ENCODE assay signal across 9 mouse cellular contexts in the genomic region with DNA sequence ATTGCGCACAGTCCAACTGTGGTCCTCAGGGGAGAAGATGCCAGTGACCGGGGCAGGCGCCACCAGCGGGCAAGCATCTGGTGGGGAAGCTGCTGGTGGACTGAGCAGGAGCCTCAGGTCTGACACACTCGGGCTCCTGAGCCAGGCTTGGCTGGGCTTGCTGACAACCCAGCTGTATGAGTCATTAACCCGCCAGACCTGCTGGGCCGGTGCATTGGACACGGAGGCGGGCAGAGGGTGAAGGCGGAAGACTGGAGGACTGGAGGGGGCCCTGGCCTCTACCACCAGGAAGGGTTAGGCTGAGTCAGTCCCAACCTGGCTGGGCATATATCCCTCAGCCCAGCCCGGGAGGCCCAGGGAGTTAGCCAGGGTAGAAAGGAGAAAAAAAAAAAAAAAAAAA. TPM values are rescaled to one million over a fixed set of nuclear protein-coding genes. Genes with fewer than 3 reads are reported as not detected.
A peak's percentile ranks its signal among the peaks of the same experiment; 100 is the strongest.
DNase-seq lines count a peak whose midpoint lies in the region; ATAC-seq and TF ChIP-seq lines count a peak whose summit lies in the region.
"Had no signal": no experiment of that assay in that cellular context is flagged by ENCODE, and none has a peak within 500 bp of the region (broad histone marks: within the 10 kb centered on the region; RNA-seq: fewer than 3 reads in every experiment).

A gene (minus strand): TSS at position 253 of the 400 bp plus-strand sequence.

- peak within 1 kb of the TSS; percentile 35; the same call in 1 of the 2 replicates for H3K27ac ChIP-seq in forebrain, embryonic 10.5 days
- H3K27ac ChIP-seq in hindbrain, embryonic 11.5 days (ENCODE audit: low read depth, low read length) = no peak within 1 kb of the TSS
- H3K27ac ChIP-seq in midbrain, embryonic 14.5 days (replicated peaks; ENCODE audit: low read depth, low read length) = no peak within 1 kb of the TSS

- H3K36me3 ChIP-seq in C2C12 (ENCODE audit: control insufficient read depth, insufficient read depth) = no peaks in the 10 kb centered on the region
- H3K36me3 ChIP-seq in forebrain, embryonic 10.5 days (replicated peaks) = no peaks in the 10 kb centered on the region
- H3K36me3 ChIP-seq in hindbrain, embryonic 11.5 days (ENCODE audit: control insufficient read depth, insufficient read depth, low read length) = no peaks in the 10 kb centered on the region
- no peaks in the 10 kb centered on the region for H3K36me3 ChIP-seq in midbrain, embryonic 14.5 days (ENCODE audit: control insufficient read depth, insufficient read depth, low read length)

- WGBS in forebrain, embryonic 10.5 days = 87% methylated on average over 11 of the region's 11 CpGs
- 76% methylated on average over 11 of the region's 11 CpGs for WGBS in hindbrain, embryonic 11.5 days
- 87% methylated on average over 11 of the region's 11 CpGs for WGBS in midbrain, embryonic 14.5 days

- H3K79me3 ChIP-seq in C2C12 (ENCODE audit: low read depth) = no peaks in the 10 kb centered on the region

- TF ChIP-seq CTCF in C2C12 (IDR thresholded peaks at IDR 0.05; ENCODE audit: control insufficient read depth, insufficient read depth, insufficient read length) = no peak

- peak; percentile 83 to 85 for DNase-seq in adrenal gland, adult (ENCODE audit: inconsistent age in 2 of 2, low spot score in 1 of 2)
- no peak for DNase-seq in forebrain, embryonic 10.5 days (ENCODE audit: extremely low spot score, low spot score)
- no peak for DNase-seq in hindbrain, embryonic 11.5 days (ENCODE audit: low spot score)
- no peak for DNase-seq in left cerebral cortex, adult 8-10 months (ENCODE audit: low spot score in 2 of 2)
- no peak for DNase-seq in midbrain, embryonic 14.5 days
- no peak for DNase-seq in thymus, postnatal 14 days

- no peak within 1 kb of the TSS for H3K9ac ChIP-seq in hindbrain, embryonic 11.5 days (ENCODE audit: low read depth, low read length)
- no peak within 1 kb of the TSS for H3K9ac ChIP-seq in midbrain, embryonic 14.5 days (replicated peaks; ENCODE audit: low read length)

- no peaks in the 10 kb centered on the region for H3K9me3 ChIP-seq in forebrain, embryonic 10.5 days
- no peaks in the 10 kb centered on the region for H3K9me3 ChIP-seq in hindbrain, embryonic 11.5 days (ENCODE audit: control insufficient read depth, low read length)
- H3K9me3 ChIP-seq in midbrain, embryonic 14.5 days (ENCODE audit: control insufficient read depth, low read length) = no peaks in the 10 kb centered on the region

- H3K4me1 ChIP-seq in forebrain, embryonic 10.5 days = peaks cover 46% of the 10 kb centered on the region
- H3K4me1 ChIP-seq in hindbrain, embryonic 11.5 days (replicated peaks; ENCODE audit: control insufficient read depth, insufficient read depth, low read length) = peaks cover 5% of the 10 kb centered on the region; the same call in 1 of the 2 replicates
- 0 out of 2 replicates have a peak, but pooled peaks cover 5% of the 10 kb centered on the region for H3K4me1 ChIP-seq in midbrain, embryonic 14.5 days (ENCODE audit: control insufficient read depth, insufficient read depth, low read length)

- no peaks in the 10 kb centered on the region for H3K27me3 ChIP-seq in C2C12 (ENCODE audit: control insufficient read depth, insufficient read depth, insufficient read length)
- H3K27me3 ChIP-seq in forebrain, embryonic 10.5 days (ENCODE audit: poor library complexity, severe bottlenecking) = peaks cover 10% of the 10 kb centered on the region
- no peaks in the 10 kb centered on the region for H3K27me3 ChIP-seq in hindbrain, embryonic 11.5 days (ENCODE audit: control insufficient read depth, insufficient read depth, low read length)
- H3K27me3 ChIP-seq in midbrain, embryonic 14.5 days (ENCODE audit: control insufficient read depth, insufficient read depth, low read length) = no peaks in the 10 kb centered on the region

- no peak within 1 kb of the TSS for H3K4me2 ChIP-seq in hindbrain, embryonic 11.5 days (replicated peaks; ENCODE audit: low read depth, low read length)
- no peak within 1 kb of the TSS for H3K4me2 ChIP-seq in midbrain, embryonic 14.5 days (ENCODE audit: low read length)

- no peaks in the 10 kb centered on the region for H3K79me2 ChIP-seq in C2C12 (ENCODE audit: control insufficient read depth, insufficient read depth)

- ATAC-seq in hindbrain, embryonic 11.5 days (ENCODE audit: low FRiP score) = no peak
- no peak for ATAC-seq in midbrain, embryonic 14.5 days (ENCODE audit: low FRiP score, low TSS enrichment)
- ATAC-seq in erythroid progenitor cell, adult 5-6 weeks (replicated peaks; ENCODE audit: low FRiP score, poor library complexity, severe bottlenecking) = no peak

- no peak within 1 kb of the TSS for H3K4me3 ChIP-seq in C2C12 (ENCODE audit: insufficient read depth, poor library complexity, severe bottlenecking)
- no peak within 1 kb of the TSS for H3K4me3 ChIP-seq in forebrain, embryonic 10.5 days
- H3K4me3 ChIP-seq in hindbrain, embryonic 11.5 days (ENCODE audit: low read depth, low read length) = no peak within 1 kb of the TSS
- no peak within 1 kb of the TSS for H3K4me3 ChIP-seq in midbrain, embryonic 14.5 days (replicated peaks; ENCODE audit: low read depth, low read length)
- H3K4me3 ChIP-seq: erythroblast, embryonic 14.5 days had no signal

- H3ac ChIP-seq in C2C12 (ENCODE audit: control insufficient read depth, insufficient read length, low read depth) = no peak within 1 kb of the TSS

TF ChIP-seq in C2C12, 6 proteins besides CTCF, POLR2A, EP300 and RAD21:
- no peak for TF ChIP-seq USF1 (IDR thresholded peaks at IDR 0.05; ENCODE audit: low read depth)
- no peak for TF ChIP-seq MYOG (IDR thresholded peaks at IDR 0.05; ENCODE audit: control insufficient read depth, extremely low read depth, insufficient read length)
- TF ChIP-seq MYOD1 (IDR thresholded peaks at IDR 0.05; ENCODE audit: control insufficient read depth, insufficient read length, low read depth) = peak; percentile 18
- no peak for TF ChIP-seq MAX (IDR thresholded peaks at IDR 0.05)
- no peak for TF ChIP-seq CEBPB (IDR thresholded peaks at IDR 0.05; ENCODE audit: low read depth)
- TF ChIP-seq FOSL1 (IDR thresholded peaks at IDR 0.05; ENCODE audit: insufficient read depth, low read length, poor library complexity, severe bottlenecking) = peak; percentile 52

RNA-seq across cellular contexts. Expression of the gene that starts here (rescaled TPM):
- polyA plus RNA-seq in C2C12 (2012; fragmentation: generic; extraction: Trizol) = 27.8 TPM
- 22.1 and 23.0 TPM in 2 replicates for polyA plus RNA-seq in forebrain, embryonic 10.5 days (2016; fragmentation: Nextera tagmentation; extraction: Ambion mirVana)
- 13.8 and 14.5 TPM in 2 replicates for polyA plus RNA-seq in hindbrain, embryonic 11.5 days (2014; fragmentation: Nextera tagmentation; extraction: Ambion mirVana)
- total RNA-seq in left cerebral cortex, adult 8-10 months (2022) = 10 to 100 TPM; 68.0 to 98.1 (median 77.8) TPM
- 18.7 and 24.6 TPM in 2 replicates for polyA plus RNA-seq in midbrain, embryonic 14.5 days (2014; fragmentation: Nextera tagmentation; extraction: Ambion mirVana)
- total RNA-seq in erythroid progenitor cell, adult 5-6 weeks (2015; ENCODE audit: low replicate concordance) = not detected in 2 replicates
- total RNA-seq in erythroid progenitor cell, adult 5-6 weeks (2017; ENCODE audit: low replicate concordance) = 0.64 and 1.4 TPM in 2 replicates

Comparison
In these comparisons a context has a peak if more than half of its experiments do, and no peak if none do; other contexts are left out.
1. RNA of the gene that starts here (total RNA-seq): 68.0 to 98.1 TPM in left cerebral cortex, adult 8-10 months; 0.64 to 1.4 TPM in erythroid progenitor cell, adult 5-6 weeks; every median in the first group is over 10 times any median in the second.
2. DNase-seq: peak in adrenal gland, adult (2 of 2); none in forebrain, embryonic 10.5 days (single experiment), hindbrain, embryonic 11.5 days (single experiment), left cerebral cortex, adult 8-10 months (0 of 2), midbrain, embryonic 14.5 days (single experiment) and thymus, postnatal 14 days (single experiment).